Mouse (Mus musculus): Measurements from ENCODE around the gene Odc1.

The Odc1 gene

GRCm38 (mm10) chr12:17586011-17586410 lies 41.4 kb downstream of the Odc1 start:
- no peak for DNase-seq (ENCODE audit: low read depth, low spot score)

- DNase-seq (ENCODE audit: low read depth, low spot score) = no peak
These were observed 43.8 kb downstream of the Odc1 start for GRCm38 (mm10) chr12:17588436-17588835.

GRCm38 (mm10) chr12:17588906-17589612 lies 44.5 kb downstream of the Odc1 start:
- no peak for DNase-seq (ENCODE audit: low read depth, low spot score)

- no peak for DNase-seq (ENCODE audit: low read depth, low spot score)
These were observed 46.7 kb downstream of the Odc1 start for GRCm38 (mm10) chr12:17591249-17591648.

- no peak for DNase-seq (ENCODE audit: low read depth, low spot score)
These were observed 49.4 kb downstream of the Odc1 start for GRCm38 (mm10) chr12:17593956-17594355.

GRCm38 (mm10) chr12:17594701-17595100 lies 50.1 kb downstream of the Odc1 start:
- no peak for DNase-seq (ENCODE audit: low read depth, low spot score)

- no peak for DNase-seq (ENCODE audit: low read depth, low spot score)
These were observed 50.6 kb downstream of the Odc1 start for GRCm38 (mm10) chr12:17595166-17595565.

All from forelimb bud, embryonic 11.5 days (tissue).